Mouse (Mus musculus) embryo, embryonic 10.5 days (tissue): Measurements from ENCODE around the gene Gcn1l1.

Source experiments
- DNase-seq: peaks from one replicate; pipeline ENCODE4 v3.0.0-alpha.2; 2015; ENCODE audit warnings: low spot score

The Gcn1l1 gene

DNA sequence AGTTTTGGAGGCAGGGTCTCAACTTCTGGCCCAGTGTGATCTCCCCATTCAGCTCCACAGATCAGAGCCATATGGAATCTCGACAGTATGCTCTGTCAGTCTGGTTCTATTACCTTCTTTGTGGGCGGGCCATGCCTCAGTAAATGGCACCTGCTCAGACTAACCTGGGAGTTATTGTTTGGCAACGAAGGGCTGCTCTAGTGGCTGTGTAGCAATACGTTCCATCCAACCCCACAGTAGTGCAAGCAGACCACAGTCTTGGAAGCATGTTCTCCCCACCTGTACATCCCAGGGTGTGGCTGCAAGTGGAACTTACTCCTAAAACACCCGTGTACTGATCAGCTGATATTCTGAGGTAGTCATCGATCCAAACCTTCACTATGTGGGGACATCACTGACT lies 91.6 kb downstream of the Gcn1l1 start:
- no peak for DNase-seq

DNA sequence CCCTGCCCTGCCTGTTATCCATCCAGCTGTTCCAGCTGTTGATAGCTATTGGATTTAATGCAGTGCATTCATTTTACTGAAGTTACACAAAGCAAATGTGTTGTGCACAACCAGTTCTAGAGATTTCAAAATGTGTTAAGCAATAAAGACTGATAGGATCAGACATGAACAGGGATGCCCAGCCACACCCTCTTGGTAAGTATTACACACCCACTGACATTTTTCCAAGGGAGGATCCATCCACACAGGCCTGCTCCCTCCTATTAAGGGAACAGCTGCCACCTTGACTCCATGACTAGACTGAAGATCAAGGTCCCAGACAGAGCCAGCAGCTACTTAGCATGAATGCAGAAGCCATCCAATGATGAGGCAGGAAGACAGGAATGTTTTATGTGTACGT lies 92.2 kb downstream of the Gcn1l1 start:
- DNase-seq: no peak

DNA sequence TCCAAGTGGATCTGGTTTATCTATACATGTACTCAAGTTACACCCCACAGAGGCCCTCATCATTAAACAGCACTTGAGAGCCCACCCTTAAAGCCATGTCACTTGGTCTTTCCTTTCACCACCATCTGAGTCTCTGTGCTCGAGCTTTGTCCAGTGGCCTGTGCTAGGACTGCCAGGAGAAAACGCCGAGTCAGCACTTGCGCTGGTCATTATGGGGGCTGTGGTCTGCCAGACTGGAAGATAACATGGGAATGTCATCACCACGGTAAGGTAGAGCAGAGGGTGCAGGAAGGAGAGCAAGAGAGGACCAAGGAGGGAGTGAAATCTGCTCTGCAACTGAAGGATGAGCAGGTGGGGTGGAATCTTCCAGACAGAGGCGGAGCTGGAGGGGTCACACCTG lies 93.3 kb downstream of the Gcn1l1 start:
- DNase-seq: no peak

DNA sequence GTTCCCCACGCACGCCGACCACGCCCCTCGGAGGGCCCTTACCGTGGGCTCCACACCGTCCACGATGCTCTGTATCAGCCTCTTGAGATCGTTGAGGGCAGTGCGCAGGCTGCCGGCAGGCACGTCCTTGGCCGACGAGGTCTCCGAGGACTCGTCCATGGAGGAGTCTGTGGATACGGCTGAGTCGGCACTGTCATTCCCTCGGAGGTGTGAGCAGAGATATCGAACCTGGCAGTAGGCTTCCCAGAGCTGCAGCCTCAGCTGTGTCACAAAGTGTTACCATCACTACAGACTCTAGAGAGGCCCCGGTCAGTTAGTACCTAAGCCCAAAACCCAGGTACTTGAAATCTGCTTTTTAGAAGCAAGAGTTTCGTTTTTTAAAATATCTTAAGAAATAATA lies 97.6 kb downstream of the Gcn1l1 start:
- DNase-seq: no peak

DNA sequence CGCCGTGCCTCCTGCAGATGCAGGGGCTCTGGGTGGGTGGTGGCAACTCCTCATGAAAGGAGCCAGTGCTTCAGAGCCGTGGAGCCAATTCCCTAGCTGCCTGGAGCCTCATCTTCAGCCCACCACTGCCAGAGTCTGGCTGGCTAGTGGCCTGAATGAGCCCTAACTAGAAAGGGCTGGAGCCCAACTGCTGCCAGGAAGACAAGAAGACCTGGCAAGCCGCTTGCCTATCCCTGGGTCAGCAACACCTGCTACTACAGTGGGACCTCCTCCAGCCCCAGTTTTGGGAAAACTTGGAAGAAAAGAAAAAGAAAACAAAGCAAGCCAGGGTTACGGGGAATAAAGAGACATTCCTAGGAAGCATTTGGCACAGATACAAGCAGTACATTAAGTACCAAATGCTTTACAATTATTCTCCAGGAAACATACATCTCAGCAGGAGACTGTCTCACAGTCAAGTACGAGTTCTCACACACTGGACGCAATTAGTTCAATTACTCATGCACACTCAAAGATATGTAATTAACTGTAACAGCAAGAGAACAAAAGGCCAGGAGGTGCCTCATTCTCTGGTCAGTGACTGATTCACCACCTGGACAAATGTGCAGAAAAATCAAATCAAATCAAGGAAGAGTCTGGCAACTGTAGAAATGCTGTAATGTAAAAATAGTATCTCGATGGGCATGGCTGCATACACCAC lies 101.5 kb downstream of the Gcn1l1 start:
- no peak for DNase-seq

DNA sequence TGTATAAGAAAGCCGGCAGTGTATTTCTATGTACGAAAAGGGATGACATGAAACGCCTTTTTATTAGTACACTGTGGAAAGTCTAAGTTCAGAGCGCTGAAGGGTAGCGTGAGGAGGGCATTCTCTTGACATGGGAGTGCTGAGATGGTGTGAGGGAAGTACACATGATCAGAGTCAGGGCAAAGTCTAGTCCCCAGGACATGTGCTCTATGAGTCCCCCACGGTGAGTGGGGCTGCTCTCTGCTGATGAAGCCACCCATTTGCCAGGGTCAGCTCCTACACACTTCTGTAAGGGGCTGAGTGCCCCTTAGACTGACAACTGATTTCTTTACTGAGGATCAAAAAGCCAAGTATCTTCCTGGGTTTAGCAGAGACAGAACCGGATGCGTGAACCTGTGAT lies 102.2 kb downstream of the Gcn1l1 start:
- no peak for DNase-seq

DNA sequence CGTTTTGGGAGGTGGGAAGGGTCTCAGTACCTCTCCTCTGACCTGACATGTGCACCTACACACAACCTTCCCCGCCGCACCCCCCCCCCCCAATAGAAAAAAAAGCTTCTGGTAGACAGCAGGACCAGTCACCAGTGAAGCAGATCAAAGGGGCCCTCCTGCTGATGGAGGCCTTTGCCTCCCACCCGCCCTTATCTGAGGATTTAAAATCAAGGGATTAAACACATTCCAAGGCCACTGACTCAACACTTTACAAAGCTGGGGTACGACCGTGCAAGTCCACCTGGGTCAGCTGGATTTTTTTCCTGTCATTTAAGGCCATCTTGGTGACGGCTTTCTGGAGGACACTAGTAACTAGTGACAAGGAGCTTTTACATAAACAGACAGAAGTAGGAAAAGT lies 102.8 kb downstream of the Gcn1l1 start:
- DNase-seq: peak; percentile 27

DNA sequence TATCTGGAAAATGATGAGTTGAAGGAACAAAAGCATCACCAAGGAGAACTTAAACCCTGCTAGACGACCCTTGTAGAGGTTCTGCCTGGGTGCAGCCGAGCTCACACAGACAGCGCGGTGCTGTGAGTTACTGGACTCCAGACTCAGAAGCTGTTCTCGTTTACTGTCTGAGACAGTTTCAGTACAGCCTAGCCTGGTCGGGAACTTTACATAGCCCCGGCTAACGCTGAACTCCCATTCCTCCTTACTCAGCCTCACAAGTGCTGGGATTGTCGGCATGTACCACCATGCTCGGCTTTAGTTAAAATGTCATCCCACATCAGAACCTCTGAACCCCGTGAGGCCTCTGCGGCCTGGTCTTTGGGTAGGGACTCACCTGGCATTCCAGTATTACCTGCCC lies 103.9 kb downstream of the Gcn1l1 start:
- DNase-seq: no peak

DNA sequence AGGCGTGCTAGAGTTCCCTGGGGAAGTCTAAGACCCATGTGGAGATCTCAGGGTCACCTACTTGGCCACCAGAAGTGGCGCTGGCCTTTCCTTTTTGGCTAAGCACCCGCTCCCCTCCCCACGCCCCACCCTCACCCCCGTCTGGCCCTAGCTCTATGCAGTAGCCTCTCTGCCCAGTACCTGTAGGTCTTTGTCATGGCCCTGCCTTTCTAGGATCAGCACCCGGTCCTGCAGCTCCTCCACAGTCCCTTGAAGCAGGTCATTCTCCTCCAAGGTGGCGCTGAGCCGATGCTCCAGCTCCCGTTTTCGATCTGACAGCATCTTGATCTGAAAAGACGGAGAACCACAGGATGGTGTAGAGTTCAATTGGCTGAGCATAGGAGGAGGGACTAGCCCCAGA lies 104.9 kb downstream of the Gcn1l1 start:
- DNase-seq: no peak

DNA sequence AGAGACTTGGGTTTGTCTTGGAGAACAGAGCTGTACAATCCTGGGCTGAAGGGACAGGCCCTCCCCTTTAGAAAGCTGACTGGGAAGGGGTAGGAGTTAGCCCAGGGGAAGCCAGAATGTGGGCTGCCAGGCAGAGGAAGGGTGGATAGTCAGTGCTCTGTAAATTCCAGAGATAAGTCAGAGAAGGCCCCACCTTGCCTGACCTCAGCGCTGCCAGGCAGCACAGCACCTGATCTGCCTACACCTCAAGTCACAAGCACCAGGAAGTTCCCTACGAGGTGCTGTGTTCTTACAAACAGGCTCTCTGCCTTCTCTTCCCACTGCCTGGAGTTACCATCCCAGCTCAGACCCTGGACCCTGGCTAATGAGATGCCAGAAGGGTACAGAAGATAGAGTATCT lies 105.4 kb downstream of the Gcn1l1 start:
- DNase-seq: no peak

DNA sequence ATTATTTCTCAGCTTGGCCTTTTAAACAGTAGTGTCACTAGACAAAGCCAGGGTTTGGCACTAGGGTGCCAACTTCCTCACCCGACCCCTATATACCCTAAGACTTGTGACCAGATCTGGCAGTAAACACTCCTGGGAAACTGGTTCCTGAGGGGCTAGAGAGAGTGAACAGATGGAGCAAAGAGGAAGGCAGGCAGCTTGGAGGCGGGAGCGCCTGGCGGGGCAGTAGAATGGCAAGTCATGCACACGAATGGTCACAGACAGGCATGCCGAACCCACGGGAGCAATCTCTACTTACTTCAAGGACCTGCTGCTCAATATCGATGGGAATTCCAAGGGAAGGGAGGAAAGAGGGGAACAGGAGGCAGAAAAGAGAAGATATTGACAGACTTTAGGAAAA lies 106.8 kb downstream of the Gcn1l1 start:
- DNase-seq: no peak
